Mouse (Mus musculus) myocyte (in vitro differentiated cells): Measurements from ENCODE around the gene Zfp953.
"Not testable (repeated sequence)": the region's sequence is repeated elsewhere in the genome, so short reads cannot be mapped to it uniquely, and the experiment has no call there.

ENCODE experiments used
- E2F4 ChIP-seq: IDR thresholded peaks from one replicate; pipeline ENCODE4 v1.6.1; 2011; ENCODE audit warnings: mild to moderate bottlenecking, control low read depth, moderate library complexity; ENCODE audit not compliant: insufficient read depth
- MAX ChIP-seq: IDR thresholded peaks from one replicate; pipeline ENCODE4 v1.6.1; 2011; ENCODE audit warnings: low read depth, mild to moderate bottlenecking, control low read depth
- POLR2A ChIP-seq: IDR thresholded peaks from one replicate; pipeline ENCODE4 v1.6.1; 2011; ENCODE audit warnings: low read depth, mild to moderate bottlenecking, control low read depth, moderate library complexity; ENCODE audit not compliant: insufficient read length
- POLR2AphosphoS2 ChIP-seq: IDR thresholded peaks from one replicate; pipeline ENCODE4 v1.6.1; 2011; ENCODE audit warnings: low read depth, control low read depth; ENCODE audit not compliant: insufficient read length
- TCF12 ChIP-seq: IDR thresholded peaks from one replicate; pipeline ENCODE4 v1.6.1; 2011; ENCODE audit warnings: mild to moderate bottlenecking, control low read depth; ENCODE audit not compliant: poor library complexity, insufficient read depth, severe bottlenecking
- TCF3 ChIP-seq: IDR thresholded peaks from one replicate; pipeline ENCODE4 v1.6.1; 2011; ENCODE audit warnings: low read depth, control low read depth; ENCODE audit not compliant: insufficient read length

DNA sequence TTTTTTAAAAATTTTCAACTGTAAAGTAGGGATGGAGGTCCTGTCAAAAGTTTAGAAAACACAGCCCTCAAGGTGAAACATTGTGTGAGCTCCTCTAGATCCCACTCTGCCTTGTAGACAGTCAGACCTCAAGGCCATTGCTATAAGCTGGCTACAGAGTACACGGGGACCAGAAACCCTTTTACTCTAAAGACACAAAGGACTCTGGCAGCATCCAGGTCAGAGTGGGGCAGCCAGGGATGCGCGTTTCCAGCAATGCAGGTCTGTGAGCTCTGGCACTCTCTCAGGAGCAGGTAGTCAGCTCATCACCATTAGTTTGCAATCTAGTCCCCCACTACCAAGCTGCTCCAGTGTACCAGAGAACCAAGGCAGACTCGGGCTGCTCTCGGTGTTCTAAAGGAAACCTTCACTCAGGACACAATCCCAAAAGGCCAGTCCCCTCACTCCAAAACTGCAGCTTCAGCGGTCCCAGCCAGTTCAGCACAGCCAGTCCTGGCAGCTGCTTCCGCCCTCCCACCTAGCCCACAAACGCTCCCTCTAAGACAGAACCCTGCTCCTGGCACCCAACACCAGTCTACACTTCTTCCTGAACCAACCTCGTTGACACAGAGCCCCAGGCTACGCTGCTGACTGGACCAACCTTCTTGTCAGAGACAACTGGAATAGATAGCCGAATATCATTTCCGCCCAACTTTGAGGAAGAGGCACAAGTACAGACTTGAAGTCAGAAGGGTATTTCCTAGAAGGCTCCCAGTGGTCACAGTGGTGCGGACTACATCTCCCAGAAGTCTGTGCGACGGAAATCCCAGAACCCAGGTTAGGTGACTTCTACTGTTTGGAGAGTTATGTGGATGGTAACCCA lies 14.9 kb upstream of the Zfp953 start, which contains the start of the genes Gm28041 and Zfp456:
- TF ChIP-seq TCF12, MAX, POLR2A, POLR2AphosphoS2, TCF3, E2F4: not testable (repeated sequence)
